ENCODE assay signal across 32 mouse cellular contexts in the genomic region with DNA sequence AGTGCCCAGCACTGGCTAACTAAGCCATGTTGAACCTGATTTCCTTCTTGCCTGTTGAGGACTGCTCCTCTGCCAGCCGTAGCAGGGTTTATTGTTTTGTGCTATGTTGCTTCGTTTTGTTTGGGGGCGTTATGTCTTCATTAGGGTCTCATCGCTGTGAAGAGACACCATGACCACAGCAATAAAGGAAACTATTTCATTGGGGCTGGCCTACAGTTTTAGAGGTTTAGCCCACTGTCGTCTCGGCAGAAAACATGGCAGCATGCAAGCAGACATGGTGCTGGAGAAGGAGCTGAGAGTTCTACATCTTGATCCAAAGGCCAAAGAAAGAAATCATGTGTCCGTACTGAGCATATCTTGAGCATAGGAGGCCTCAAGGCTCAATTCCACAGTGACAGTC.
"Had no signal": no experiment of that assay in that cellular context is flagged by ENCODE, and none has a peak within 500 bp of the region (broad histone marks: within the 10 kb centered on the region; RNA-seq: fewer than 3 reads in every experiment).

No protein-coding gene starts in this region.

- H3K4me3 ChIP-seq: limb, embryonic 10.5 days; limb, embryonic 12.5 days; limb, embryonic 13.5 days; limb, embryonic 15.5 days; liver, embryonic 12.5 days; liver, embryonic 13.5 days; liver, embryonic 15.5 days; lung, embryonic 15.5 days; megakaryocyte, embryonic 14.5 days; midbrain, embryonic 10.5 days; midbrain, embryonic 12.5 days; midbrain, embryonic 13.5 days; midbrain, embryonic 15.5 days; myocyte; neural tube, embryonic 12.5 days had no signal

- H3K27ac ChIP-seq: limb, embryonic 10.5 days; limb, embryonic 12.5 days; limb, embryonic 13.5 days; limb, embryonic 15.5 days; liver, embryonic 12.5 days; liver, embryonic 13.5 days; liver, embryonic 14.5 days; liver, embryonic 15.5 days; lung, embryonic 15.5 days; macrophage; midbrain, embryonic 10.5 days; midbrain, embryonic 12.5 days; midbrain, embryonic 13.5 days; midbrain, embryonic 15.5 days; neural tube, embryonic 12.5 days had no signal

- H3K9me3 ChIP-seq: limb, embryonic 10.5 days; limb, embryonic 12.5 days; limb, embryonic 13.5 days; limb, embryonic 15.5 days; liver, embryonic 12.5 days; liver, embryonic 13.5 days; liver, embryonic 15.5 days; lung, embryonic 15.5 days; midbrain, embryonic 10.5 days; midbrain, embryonic 13.5 days; midbrain, embryonic 15.5 days; neural tube, embryonic 12.5 days had no signal

- H3K27me3 ChIP-seq: limb, embryonic 12.5 days; limb, embryonic 13.5 days; limb, embryonic 15.5 days; liver, embryonic 12.5 days; liver, embryonic 13.5 days; liver, embryonic 15.5 days; lung, embryonic 15.5 days; megakaryocyte, embryonic 14.5 days; midbrain, embryonic 12.5 days; midbrain, embryonic 13.5 days; midbrain, embryonic 15.5 days; neural tube, embryonic 12.5 days had no signal

- H3K36me3 ChIP-seq: limb, embryonic 10.5 days; limb, embryonic 12.5 days; limb, embryonic 13.5 days; limb, embryonic 15.5 days; liver, embryonic 12.5 days; liver, embryonic 13.5 days; liver, embryonic 15.5 days; lung, embryonic 15.5 days; midbrain, embryonic 10.5 days; midbrain, embryonic 12.5 days; midbrain, embryonic 13.5 days; midbrain, embryonic 15.5 days; neural tube, embryonic 12.5 days had no signal

- H3K9ac ChIP-seq: limb, embryonic 12.5 days; limb, embryonic 13.5 days; limb, embryonic 15.5 days; liver, embryonic 12.5 days; liver, embryonic 13.5 days; liver, embryonic 14.5 days; liver, embryonic 15.5 days; liver, postnatal 0 days; lung, embryonic 14.5 days; lung, embryonic 15.5 days; midbrain, embryonic 12.5 days; midbrain, embryonic 13.5 days; midbrain, embryonic 15.5 days; neural tube, embryonic 12.5 days had no signal

- DNase-seq: left cerebral cortex, postnatal 4 days; liver; liver, embryonic 13.5 days; liver, postnatal 0 days; lung, adult 18-20 months; lung, adult 2 months; lung, embryonic 14.5 days; lung, postnatal 10 days; lung, postnatal 14 days; lung, postnatal 36 days; lung, postnatal 4 days; midbrain, embryonic 14.5 days had no signal

- ATAC-seq: liver, embryonic 12.5 days; liver, postnatal 0 days; lung, postnatal 0 days; midbrain, embryonic 13.5 days; midbrain, embryonic 15.5 days; midbrain, embryonic 16.5 days had no signal

- H3K4me2 ChIP-seq: limb, embryonic 12.5 days; limb, embryonic 13.5 days; limb, embryonic 15.5 days; liver, embryonic 11.5 days; liver, embryonic 12.5 days; liver, embryonic 13.5 days; liver, embryonic 15.5 days; lung, embryonic 14.5 days; lung, embryonic 15.5 days; midbrain, embryonic 11.5 days; midbrain, embryonic 12.5 days; midbrain, embryonic 13.5 days; midbrain, embryonic 15.5 days; neural tube, embryonic 12.5 days had no signal
